Mouse (Mus musculus): ENCODE data around the gene Ephb1.

GRCm38 (mm10) chr9:101909491-101909890 is 445.0 kb downstream of the Ephb1 start:
- TF ChIP-seq ZC3H11A (IDR thresholded peaks at IDR 0.05; ENCODE audit: low read depth, low read length) (no peak), EP300 (IDR thresholded peaks at IDR 0.05; ENCODE audit: low read depth in 1 of 2, low read length in 2 of 2) (no peak), TCF12 (IDR thresholded peaks at IDR 0.05; ENCODE audit: low read depth, low read length) (no peak), JUND (IDR thresholded peaks at IDR 0.05; ENCODE audit: low read depth, low read length) (no peak), POLR2A (IDR thresholded peaks at IDR 0.05; ENCODE audit: control insufficient read depth in 1 of 2, insufficient read depth in 1 of 2, low read depth in 1 of 2, low read length in 2 of 2, poor library complexity in 1 of 2) (no peak), SMC3 (IDR thresholded peaks at IDR 0.05; ENCODE audit: low read depth, low read length) (no peak), ZKSCAN1 (IDR thresholded peaks at IDR 0.05; ENCODE audit: low read depth, low read length) (no peak), MAX (IDR thresholded peaks at IDR 0.05; ENCODE audit: low read length) (no peak), ETS1 (IDR thresholded peaks at IDR 0.05; ENCODE audit: low read depth, low read length) (no peak), ZNF384 (IDR thresholded peaks at IDR 0.05; ENCODE audit: low read depth, low read length) (no peak)
